Mouse (Mus musculus): ENCODE data around the gene Krtap4-8.
"Not testable (repeated sequence)": the region's sequence is repeated elsewhere in the genome, so short reads cannot be mapped to it uniquely, and the experiment has no call there.

The Krtap4-8 gene

GRCm38 (mm10) chr11:99780604-99781003 lies at the start of gene Krtap4-8:
Gene Krtap4-8 (minus strand): TSS chr11:99780704.
- no peak for DNase-seq

GRCm38 (mm10) chr11:99815566-99815965 lies 35.1 kb upstream of the Krtap4-8 start, which contains the start of gene Gm11564:
Gene Gm11564 (minus strand): TSS chr11:99815666.
- DNase-seq: not testable (repeated sequence)

- DNase-seq: not testable (repeated sequence)
Measured at GRCm38 (mm10) chr11:99809792-99810191, 29.3 kb upstream of the Krtap4-8 start, which contains the start of gene Krtap4-13. Gene Krtap4-13 (minus strand): TSS chr11:99809892.

GRCm38 (mm10) chr11:99804346-99804745 lies 23.8 kb upstream of the Krtap4-8 start, which contains the start of gene Gm11554:
Gene Gm11554 (minus strand): TSS chr11:99804446.
- not testable (repeated sequence) for DNase-seq

GRCm38 (mm10) chr11:99798832-99799231 lies 18.3 kb upstream of the Krtap4-8 start, which contains the start of gene Gm11569:
Gene Gm11569 (minus strand): TSS chr11:99798932.
- DNase-seq: not testable (repeated sequence)

- no peak for DNase-seq
Measured at GRCm38 (mm10) chr11:99793367-99793766, 12.9 kb upstream of the Krtap4-8 start, which contains the start of gene Gm11596. Gene Gm11596 (minus strand): TSS chr11:99793467.

GRCm38 (mm10) chr11:99784900-99785299 lies 4.4 kb upstream of the Krtap4-8 start, which contains the start of gene Krtap4-9:
Gene Krtap4-9 (plus strand): TSS chr11:99785200.
- not testable (repeated sequence) for DNase-seq

GRCm38 (mm10) chr11:99778401-99778800 lies 2.1 kb downstream of the Krtap4-8 start:
- DNase-seq: no peak

- DNase-seq: not testable (repeated sequence)
Measured at GRCm38 (mm10) chr11:99772813-99773212, 7.7 kb downstream of the Krtap4-8 start, which contains the start of gene Gm11595. Gene Gm11595 (minus strand): TSS chr11:99772913.

GRCm38 (mm10) chr11:99768410-99768809 lies 12.1 kb downstream of the Krtap4-8 start:
- DNase-seq: no peak

- DNase-seq: no peak
Measured at GRCm38 (mm10) chr11:99758877-99759276, 21.6 kb downstream of the Krtap4-8 start.

GRCm38 (mm10) chr11:99743985-99744384 lies 36.5 kb downstream of the Krtap4-8 start:
- peak; percentile 70 for DNase-seq

- DNase-seq: no peak
Measured at GRCm38 (mm10) chr11:99734190-99734589, 46.3 kb downstream of the Krtap4-8 start, which contains the start of gene Gm14180. Gene Gm14180 (minus strand): TSS chr11:99734290.

Data from lung, postnatal 36 days (tissue).